Mouse (Mus musculus): ENCODE data around the gene Stk38l.

DNA sequence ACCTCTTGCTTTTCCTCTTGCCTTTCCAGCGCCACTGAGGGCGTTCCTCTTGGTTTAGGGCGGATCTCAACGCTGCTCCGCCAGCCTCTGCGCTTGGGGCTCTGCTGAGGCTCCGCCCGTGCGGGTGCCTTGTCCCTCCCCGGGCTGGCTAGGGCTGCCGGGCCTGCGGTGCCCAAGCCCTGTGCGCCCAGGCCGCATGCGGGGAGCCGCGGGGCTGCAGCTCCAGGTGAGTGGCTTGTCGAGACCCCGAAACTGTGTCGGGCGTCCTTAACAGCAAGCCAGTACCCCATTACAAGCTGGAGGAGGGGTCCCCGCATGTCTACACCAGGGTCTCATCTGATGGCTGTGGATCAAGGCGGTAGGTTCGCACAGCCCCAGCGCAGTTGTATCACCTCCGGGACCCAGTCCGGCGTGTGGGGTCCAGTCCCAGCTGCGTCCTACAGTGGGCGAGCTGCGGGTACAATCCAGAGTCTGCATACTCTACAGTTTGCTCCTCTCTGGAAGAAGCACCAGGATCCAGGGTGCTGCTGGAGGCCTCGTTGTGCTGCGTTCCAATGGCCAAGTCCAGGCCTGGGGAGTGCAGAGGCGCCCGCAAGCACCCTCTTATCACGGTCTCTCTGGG, 71.2 kb downstream of the Stk38l start, which contains the start of gene Arntl2:
- TF ChIP-seq POLR2A (IDR thresholded peaks at IDR 0.05; ENCODE audit: insufficient read length, low read depth) (no peak), MAX (IDR thresholded peaks at IDR 0.05; ENCODE audit: low read depth) (no peak)
